Mouse (Mus musculus) megakaryocyte, embryonic 14.5 days (primary cell): ENCODE data around the gene Prss22. TPM values are rescaled to one million over a fixed set of nuclear protein-coding genes. Genes with fewer than 3 reads are reported as not detected.

Experiments
- H3K27me3 ChIP-seq: replicated peaks from 2 replicates; pipeline ENCODE3; 2012; ENCODE audit warnings: inconsistent platforms
- H3K36me3 ChIP-seq: replicated peaks from 2 replicates; pipeline ENCODE3; 2012; ENCODE audit warnings: low read length, inconsistent platforms, mixed read lengths
- H3K4me1 ChIP-seq: 2 replicates; pipeline ENCODE4 v1.6.1; 2012; ENCODE audit warnings: inconsistent platforms
- H3K4me3 ChIP-seq: replicated peaks from 2 replicates; pipeline ENCODE3; 2012; ENCODE audit warnings: moderate library complexity, mild to moderate bottlenecking, inconsistent platforms
- H3K9me3 ChIP-seq: 2 replicates; pipeline ENCODE4 v1.6.1; 2012; ENCODE audit warnings: inconsistent platforms
- FLI1 ChIP-seq: IDR thresholded peaks from 2 replicates; pipeline ENCODE4 v1.6.1; 2012; ENCODE audit warnings: low read length, inconsistent platforms, mixed read lengths
- GATA1 ChIP-seq: IDR thresholded peaks from 3 replicates; pipeline ENCODE4 v1.6.1; 2012; ENCODE audit warnings: mixed read lengths, low read length, inconsistent platforms, borderline replicate concordance
- polyA plus RNA-seq: library from polyadenylated mRNA; stranded (reverse); fragments of >175 nt; gene quantifications from 2 replicates; pipeline ENCODE4 v1.2.3, GENCODE M21; 2012; ENCODE audit warnings: low replicate concordance; ENCODE audit not compliant: insufficient read depth

The Prss22 gene
- 2.3 and 9.3 TPM in 2 replicates for polyA plus RNA-seq

DNA sequence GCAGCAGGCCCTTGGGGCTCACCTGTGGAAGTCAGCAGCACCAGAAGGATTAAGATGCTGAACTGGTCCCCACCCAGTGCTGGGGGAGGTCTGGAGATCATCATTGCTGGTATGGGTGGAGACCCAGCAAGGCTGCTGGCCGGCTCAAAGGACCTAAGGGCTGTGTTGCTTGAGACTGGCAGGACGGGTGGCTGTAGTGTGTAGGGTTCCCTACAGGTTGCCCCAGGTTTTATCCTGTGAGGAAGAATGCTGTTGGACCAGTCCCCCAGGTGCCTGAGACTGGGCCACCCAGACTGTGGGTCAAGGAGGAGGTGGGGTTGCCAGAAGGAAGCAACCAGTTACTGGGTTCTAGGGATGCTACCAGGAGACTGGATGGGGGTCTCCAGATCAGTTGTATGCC lies at the start of gene Prss22:
Gene Prss22, minus strand, starts transcription at position 200 of the 400 bp plus-strand sequence.
- no peak for TF ChIP-seq GATA1
- no peak for TF ChIP-seq FLI1
- peaks cover 42% of the 10 kb centered on the region for H3K27me3 ChIP-seq
- peak within 1 kb of the TSS; percentile 76 for H3K4me3 ChIP-seq
- H3K9me3 ChIP-seq = no peaks in the 10 kb centered on the region
- H3K36me3 ChIP-seq = no peaks in the 10 kb centered on the region
- H3K4me1 ChIP-seq = peaks cover 47% of the 10 kb centered on the region

DNA sequence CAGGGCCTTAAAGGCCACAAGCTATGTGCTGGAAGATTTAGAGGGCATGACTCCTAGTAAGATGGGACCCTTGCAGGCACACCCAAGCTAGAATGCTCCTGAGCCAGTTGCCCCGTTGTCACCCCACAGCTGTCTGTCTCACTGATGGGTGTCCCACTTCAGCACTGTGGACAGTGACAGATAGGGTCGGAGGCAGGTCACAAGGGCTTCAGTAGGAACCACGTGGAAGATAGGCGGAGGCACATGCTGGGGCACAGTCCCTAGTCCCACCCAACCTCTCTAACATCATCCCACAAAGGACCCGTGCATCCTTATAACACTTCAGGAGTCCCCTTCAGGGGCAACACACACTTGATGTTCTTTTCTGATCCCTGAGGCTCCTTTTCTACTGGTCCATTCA lies 48.1 kb upstream of the Prss22 start:
- Histone ChIP-seq H3K36me3 (peaks cover 42% of the 10 kb centered on the region), H3K27me3 (peaks cover 5% of the 10 kb centered on the region), H3K9me3 (no peaks in the 10 kb centered on the region), H3K4me1 (peaks cover 4% of the 10 kb centered on the region; the same call in 1 of the 2 replicates), H3K4me3 (no peak overlapping the region)
- no peak for TF ChIP-seq FLI1
- no peak for TF ChIP-seq GATA1

DNA sequence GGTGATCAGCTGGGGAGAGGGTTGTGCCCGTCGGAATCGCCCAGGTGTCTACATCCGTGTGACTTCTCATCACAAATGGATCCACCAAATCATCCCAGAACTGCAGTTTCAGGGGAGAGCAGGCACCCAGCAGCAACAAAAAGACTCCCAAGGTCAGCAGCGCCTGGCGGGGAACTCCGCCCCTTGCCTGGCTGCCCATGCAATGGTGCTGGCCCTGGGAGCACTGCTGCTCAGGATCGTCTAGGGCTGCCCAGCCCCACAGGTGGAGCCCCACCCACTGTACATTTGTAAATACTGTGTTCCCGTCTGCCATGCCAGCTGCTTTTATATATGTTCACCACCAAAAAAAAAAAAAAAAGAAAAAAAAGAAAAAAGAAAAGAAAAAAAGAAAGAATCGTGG lies 47.7 kb upstream of the Prss22 start:
- no peak overlapping the region for H3K4me3 ChIP-seq
- H3K36me3 ChIP-seq = peaks cover 38% of the 10 kb centered on the region
- peaks cover 4% of the 10 kb centered on the region; the same call in 1 of the 2 replicates for H3K4me1 ChIP-seq
- peaks cover 9% of the 10 kb centered on the region for H3K27me3 ChIP-seq
- TF ChIP-seq FLI1 = no peak
- no peak for TF ChIP-seq GATA1
- peaks cover 4% of the 10 kb centered on the region; the same call in 1 of the 2 replicates for H3K9me3 ChIP-seq

DNA sequence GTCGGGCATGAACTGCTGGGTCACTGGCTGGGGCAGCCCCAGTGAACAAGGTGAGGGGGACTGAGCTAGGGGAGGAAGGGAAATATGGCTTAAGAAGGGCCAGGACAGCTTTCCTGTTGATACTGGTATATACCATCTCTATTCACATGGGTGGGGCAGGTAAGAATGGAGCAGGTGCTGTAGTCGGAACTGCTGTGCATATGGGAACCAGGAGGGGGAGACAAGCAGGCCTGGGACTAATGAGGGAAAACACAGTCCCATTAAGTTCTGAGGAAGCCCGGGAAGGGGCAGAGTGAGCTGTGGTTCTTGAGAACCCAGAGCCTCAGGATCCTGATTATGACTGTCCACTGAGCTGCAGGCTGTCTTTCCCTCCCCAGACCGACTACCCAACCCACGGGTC lies 46.6 kb upstream of the Prss22 start:
- Histone ChIP-seq H3K36me3 (peaks cover 28% of the 10 kb centered on the region), H3K27me3 (peaks cover 13% of the 10 kb centered on the region), H3K4me3 (peak overlapping the region; percentile 10), H3K4me1 (peaks cover 4% of the 10 kb centered on the region; the same call in 1 of the 2 replicates), H3K9me3 (peaks cover 11% of the 10 kb centered on the region)
- no peak for TF ChIP-seq FLI1
- TF ChIP-seq GATA1 = no peak

DNA sequence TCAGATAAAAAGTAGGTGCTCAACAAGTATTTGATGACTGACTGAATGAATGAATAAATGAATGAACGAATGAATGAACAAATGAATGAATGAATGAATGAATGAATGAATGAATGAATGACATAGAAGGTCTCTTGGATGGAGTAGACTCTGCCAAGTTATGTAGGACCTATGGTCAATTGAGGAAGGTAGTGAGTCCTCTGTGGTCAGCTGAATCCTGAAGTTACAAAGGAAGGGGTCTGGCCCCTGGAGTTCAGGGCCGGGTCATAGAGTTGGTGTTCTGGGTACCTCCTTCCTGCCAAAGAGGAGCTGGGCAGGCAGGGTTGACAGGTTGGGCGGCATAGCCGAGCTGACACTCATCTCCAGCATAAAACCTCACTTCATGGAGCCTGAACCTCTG lies 39.9 kb upstream of the Prss22 start, which contains the start of gene Prss27:
Gene Prss27, plus strand, starts transcription at position 301 of the 400 bp plus-strand sequence.
- H3K4me1 ChIP-seq = peaks cover 4% of the 10 kb centered on the region; the same call in 1 of the 2 replicates
- H3K9me3 ChIP-seq = peaks cover 11% of the 10 kb centered on the region
- H3K4me3 ChIP-seq = no peak within 1 kb of the TSS
- peaks cover 27% of the 10 kb centered on the region for H3K27me3 ChIP-seq
- no peak for TF ChIP-seq FLI1
- TF ChIP-seq GATA1 = no peak
- no peaks in the 10 kb centered on the region for H3K36me3 ChIP-seq

DNA sequence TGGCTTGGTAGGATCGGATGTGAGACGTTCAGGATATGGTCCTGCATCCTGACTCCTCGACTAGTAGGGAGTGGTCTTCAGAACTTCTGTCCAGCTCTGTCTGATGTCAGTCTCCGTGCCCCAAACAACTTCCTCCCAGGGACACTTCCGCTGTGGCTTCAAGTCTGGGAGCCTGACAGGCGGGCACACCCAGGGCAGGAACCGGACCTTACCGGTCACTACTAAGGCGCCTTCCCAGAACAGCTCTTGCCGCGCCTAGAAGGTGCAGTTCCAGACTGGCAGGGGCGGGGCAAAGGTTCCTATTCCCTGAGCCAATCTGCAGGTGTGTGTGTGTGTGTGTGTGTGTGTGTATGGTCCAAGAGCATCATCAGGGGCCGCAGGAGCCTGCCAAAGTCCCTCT lies 39.5 kb upstream of the Prss22 start:
- H3K4me3 ChIP-seq = no peak overlapping the region
- H3K4me1 ChIP-seq = peaks cover 4% of the 10 kb centered on the region; the same call in 1 of the 2 replicates
- peaks cover 11% of the 10 kb centered on the region for H3K9me3 ChIP-seq
- H3K27me3 ChIP-seq = peaks cover 25% of the 10 kb centered on the region
- no peak for TF ChIP-seq FLI1
- no peak for TF ChIP-seq GATA1
- no peaks in the 10 kb centered on the region for H3K36me3 ChIP-seq

DNA sequence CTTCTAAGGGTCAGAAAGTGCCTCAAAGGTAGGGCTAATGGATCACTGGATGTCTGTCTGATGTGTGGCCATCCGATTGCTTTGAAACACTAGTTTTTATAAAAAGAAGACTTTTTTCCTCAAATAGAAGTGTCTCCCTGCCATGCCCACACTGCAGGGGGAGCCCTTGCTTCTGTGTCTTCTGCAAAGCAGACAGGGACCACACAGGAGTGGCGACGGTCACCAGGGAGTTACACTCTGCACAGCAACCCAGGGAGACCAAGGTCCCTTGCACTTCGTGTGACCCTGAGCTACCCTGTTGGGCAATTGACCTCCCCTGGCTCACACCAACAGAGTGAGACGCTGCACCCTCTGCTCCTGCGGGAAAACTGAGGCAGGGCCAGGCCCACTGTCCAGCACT lies 39.1 kb upstream of the Prss22 start:
- TF ChIP-seq GATA1 (no peak), FLI1 (no peak)
- Histone ChIP-seq H3K9me3 (peaks cover 11% of the 10 kb centered on the region), H3K4me1 (peaks cover 4% of the 10 kb centered on the region; the same call in 1 of the 2 replicates), H3K36me3 (no peaks in the 10 kb centered on the region), H3K27me3 (peaks cover 28% of the 10 kb centered on the region), H3K4me3 (no peak overlapping the region)

DNA sequence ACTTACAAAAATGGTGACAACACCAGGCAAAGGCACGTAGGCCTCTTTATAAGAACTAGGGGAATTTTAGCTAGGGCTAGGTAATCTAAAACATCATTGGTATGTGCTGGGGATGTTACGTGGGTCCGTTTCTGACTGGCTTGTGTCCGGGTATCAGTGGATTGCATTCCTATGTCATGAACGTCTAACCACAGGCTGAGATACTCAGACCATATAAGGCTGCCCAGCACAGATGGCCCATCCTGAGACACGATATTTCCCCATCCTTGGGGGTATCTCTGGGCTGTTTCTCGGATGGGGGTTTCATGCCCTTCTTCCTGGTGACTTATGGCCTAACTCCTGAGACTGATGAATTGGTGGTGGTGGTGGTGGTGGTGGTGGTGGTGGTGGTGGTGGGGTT lies 37.2 kb upstream of the Prss22 start:
- no peak for TF ChIP-seq GATA1
- no peak for TF ChIP-seq FLI1
- Histone ChIP-seq H3K4me1 (peaks cover 4% of the 10 kb centered on the region; the same call in 1 of the 2 replicates), H3K4me3 (no peak overlapping the region), H3K36me3 (no peaks in the 10 kb centered on the region), H3K9me3 (peaks cover 2% of the 10 kb centered on the region), H3K27me3 (peaks cover 22% of the 10 kb centered on the region)

DNA sequence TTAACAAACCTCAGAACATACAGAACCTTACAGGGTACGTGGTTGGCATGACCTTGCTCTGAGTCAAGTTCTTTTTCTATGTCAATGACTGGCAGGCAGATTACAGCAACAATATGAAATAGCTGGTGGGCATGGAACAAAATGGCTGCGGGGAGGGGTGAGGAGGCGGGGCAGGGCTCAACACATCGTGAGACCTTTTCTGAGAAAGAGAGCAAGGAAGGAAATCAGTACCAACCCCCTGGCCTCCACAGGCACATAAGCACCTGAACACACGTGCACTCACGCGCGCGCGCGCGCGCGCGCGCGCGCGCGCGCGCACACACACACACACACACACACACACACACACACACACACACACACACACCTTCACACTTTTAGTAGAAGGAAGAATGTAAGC lies 32.7 kb upstream of the Prss22 start:
- Histone ChIP-seq H3K4me1 (no peaks in the 10 kb centered on the region), H3K9me3 (no peaks in the 10 kb centered on the region), H3K27me3 (peaks cover 18% of the 10 kb centered on the region), H3K36me3 (no peaks in the 10 kb centered on the region), H3K4me3 (no peak overlapping the region)
- TF ChIP-seq FLI1 = no peak
- no peak for TF ChIP-seq GATA1

DNA sequence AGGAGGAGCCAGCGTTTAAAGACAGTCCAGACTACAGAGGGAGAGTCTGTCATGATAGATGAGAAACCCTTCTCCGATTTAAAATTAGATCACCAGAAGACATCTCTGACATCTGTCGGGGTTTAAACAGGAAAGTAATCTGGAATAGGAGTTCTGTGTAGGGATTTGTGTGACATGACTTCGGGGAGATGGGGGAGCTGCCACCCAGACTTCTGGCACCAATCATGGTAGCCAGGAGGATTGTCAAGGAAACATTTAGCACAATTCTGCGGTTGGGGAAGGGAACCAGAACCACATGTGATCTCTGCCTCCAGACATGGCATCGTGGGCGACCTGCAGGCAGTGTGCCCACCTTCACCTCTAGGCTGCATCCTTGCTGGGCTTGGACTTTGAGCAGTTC lies 31.6 kb upstream of the Prss22 start:
- Histone ChIP-seq H3K4me3 (no peak overlapping the region), H3K9me3 (no peaks in the 10 kb centered on the region), H3K27me3 (peaks cover 21% of the 10 kb centered on the region), H3K36me3 (no peaks in the 10 kb centered on the region), H3K4me1 (no peaks in the 10 kb centered on the region)
- TF ChIP-seq GATA1 (no peak), FLI1 (no peak)
